Mouse (Mus musculus) midbrain, embryonic 12.5 days (tissue): ENCODE results near the gene Zfp969. TPM values are rescaled to one million over a fixed set of nuclear protein-coding genes. Genes with fewer than 3 reads are reported as not detected.
"Not testable (repeated sequence)": the region's sequence is repeated elsewhere in the genome, so short reads cannot be mapped to it uniquely, and the experiment has no call there.

Source experiments
- ATAC-seq: fragments of 200-750 bp; cut with Nextera tagmentation; 2 replicates; pipeline ENCODE4 v1.8.0; 2017; ENCODE audit warnings: low read depth, moderate TSS enrichment, moderate library complexity; ENCODE audit not compliant: low FRiP score
- H3K27ac ChIP-seq: fragments of 300-500 bp; sonication (generic); replicated peaks from 2 replicates; pipeline ENCODE4 v1.5.1; 2016; ENCODE audit warnings: mild to moderate bottlenecking
- H3K27me3 ChIP-seq: fragments of 300-500 bp; sonication (generic); 2 replicates; pipeline ENCODE4 v1.6.1; 2016; ENCODE audit warnings: mild to moderate bottlenecking
- H3K36me3 ChIP-seq: fragments of 300-500 bp; sonication (generic); 2 replicates; pipeline ENCODE4 v1.6.1; 2016
- H3K4me1 ChIP-seq: fragments of 300-500 bp; sonication (generic); 2 replicates; pipeline ENCODE4 v1.6.1; 2016
- H3K4me2 ChIP-seq: fragments of 300-500 bp; sonication (generic); replicated peaks from 2 replicates; pipeline ENCODE4 v1.6.1; 2016; ENCODE audit warnings: mild to moderate bottlenecking, moderate library complexity
- H3K4me3 ChIP-seq: fragments of 300-500 bp; sonication (generic); 2 replicates; pipeline ENCODE4 v1.5.1; 2016; ENCODE audit warnings: mild to moderate bottlenecking
- H3K9ac ChIP-seq: fragments of 300-500 bp; sonication (generic); replicated peaks from 2 replicates; pipeline ENCODE4 v1.6.1; 2016; ENCODE audit warnings: mild to moderate bottlenecking, moderate library complexity
- H3K9me3 ChIP-seq: fragments of 300-500 bp; sonication (generic); 2 replicates; pipeline ENCODE4 v1.6.1; 2016; ENCODE audit warnings: mild to moderate bottlenecking
- WGBS: fragments of 180-500 bp; shearing (Covaris S2); methylation state at CpG from one replicate; pipeline ENCODE4 v1.1.7; 2016; 5-methylcytosine and 5-hydroxymethylcytosine counted together
- polyA plus RNA-seq: library from polyadenylated mRNA; unstranded; fragments of >200 nt; fragmentation: Nextera tagmentation; extraction: Ambion mirVana; gene quantifications from 2 replicates; pipeline ENCODE4 v1.2.1, GENCODE M21; 2016

The Zfp969 gene
- 2.1 and 11.6 TPM in 2 replicates for polyA plus RNA-seq

DNA sequence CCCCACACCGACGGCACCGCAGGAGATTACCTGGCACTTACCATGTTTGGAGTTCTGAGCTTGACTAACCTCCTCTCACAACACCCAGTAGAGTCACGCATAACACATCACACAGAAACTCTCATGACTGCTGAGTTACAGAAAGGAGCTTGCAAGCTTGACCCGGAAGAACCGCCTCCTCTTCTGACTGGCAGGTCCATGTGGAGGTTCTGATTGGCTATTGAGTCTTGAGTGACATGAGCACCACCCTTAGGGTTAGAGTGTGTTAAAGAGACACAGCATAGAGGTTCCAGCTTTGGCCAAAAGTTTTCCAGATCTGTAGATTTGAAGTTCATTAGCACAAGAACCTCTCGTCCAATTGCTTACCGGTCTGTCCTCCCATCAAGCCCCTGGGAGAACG is at the start of gene Zfp969:
TSS of gene Zfp969 (minus strand) at position 101 of the 400 bp plus-strand sequence.
- not testable (repeated sequence) for H3K27me3 ChIP-seq, H3K4me3 ChIP-seq, ATAC-seq, H3K4me1 ChIP-seq, H3K9me3 ChIP-seq, H3K4me2 ChIP-seq, H3K36me3 ChIP-seq, H3K27ac ChIP-seq, H3K9ac ChIP-seq
- no CpG with 5 or more reads among the region's 9 CpGs for WGBS

DNA sequence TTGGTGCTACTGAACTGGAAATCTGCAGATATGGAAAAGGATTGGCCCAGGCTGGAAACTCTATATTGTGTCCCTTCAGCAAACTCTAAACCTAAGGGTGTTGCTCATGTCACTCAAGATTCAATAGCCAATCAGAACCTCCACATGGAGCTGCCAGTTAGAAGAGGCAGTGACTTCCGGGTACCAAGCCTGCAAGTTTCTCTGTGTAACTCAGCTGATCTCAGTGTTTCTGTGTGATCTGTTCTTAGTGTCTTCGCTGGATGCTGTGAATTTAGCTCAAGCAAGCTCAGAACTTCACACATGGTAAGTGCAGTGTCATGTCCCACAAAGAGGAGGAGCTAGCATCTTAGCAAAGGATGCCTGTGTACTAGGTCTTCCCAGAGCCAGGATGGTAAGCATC is 37.8 kb upstream of the Zfp969 start, which contains the start of gene Gm2007:
TSS of gene Gm2007 (plus strand) at position 301 of the 400 bp plus-strand sequence.
- H3K27ac ChIP-seq, H3K9ac ChIP-seq, H3K4me2 ChIP-seq, H3K4me3 ChIP-seq, H3K36me3 ChIP-seq, H3K4me1 ChIP-seq, H3K27me3 ChIP-seq, ATAC-seq, H3K9me3 ChIP-seq: not testable (repeated sequence)
- WGBS = no CpG with 5 or more reads among the region's 2 CpGs

DNA sequence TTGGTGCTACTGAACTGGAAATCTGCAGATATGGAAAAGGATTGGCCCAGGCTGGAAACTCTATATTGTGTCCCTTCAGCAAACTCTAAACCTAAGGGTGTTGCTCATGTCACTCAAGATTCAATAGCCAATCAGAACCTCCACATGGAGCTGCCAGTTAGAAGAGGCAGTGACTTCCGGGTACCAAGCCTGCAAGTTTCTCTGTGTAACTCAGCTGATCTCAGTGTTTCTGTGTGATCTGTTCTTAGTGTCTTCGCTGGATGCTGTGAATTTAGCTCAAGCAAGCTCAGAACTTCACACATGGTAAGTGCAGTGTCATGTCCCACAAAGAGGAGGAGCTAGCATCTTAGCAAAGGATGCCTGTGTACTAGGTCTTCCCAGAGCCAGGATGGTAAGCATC is 59.8 kb downstream of the Zfp969 start, which contains the start of gene Gm11007:
TSS of gene Gm11007 (plus strand) at position 301 of the 400 bp plus-strand sequence.
- not testable (repeated sequence) for H3K9ac ChIP-seq, ATAC-seq, H3K27ac ChIP-seq, H3K4me2 ChIP-seq, H3K9me3 ChIP-seq, H3K4me1 ChIP-seq, H3K4me3 ChIP-seq, H3K27me3 ChIP-seq, H3K36me3 ChIP-seq
- no CpG with 5 or more reads among the region's 2 CpGs for WGBS

Other genes with a start within 250 kb of the Zfp969 start
- 6.5 and 7.9 TPM in 2 replicates for gene Zfp965, start 233.7 kb downstream of the Zfp969 start, polyA plus RNA-seq
- gene Gm11007, start 59.7 kb downstream of the Zfp969 start, polyA plus RNA-seq = not detected in 2 replicates
- not detected in 2 replicates for gene Gm2007, start 37.9 kb upstream of the Zfp969 start, polyA plus RNA-seq
- gene Gm14288, start 97.4 kb upstream of the Zfp969 start, polyA plus RNA-seq = 1.9 and 5.3 TPM in 2 replicates
- 25.7 and 29.1 TPM in 2 replicates for gene Gm6710, start 165.6 kb upstream of the Zfp969 start, polyA plus RNA-seq
- 5.0 and 5.3 TPM in 2 replicates for gene Zfp966, start 227.5 kb upstream of the Zfp969 start, polyA plus RNA-seq